Mouse (Mus musculus): Measurements from ENCODE around the gene Ms4a3.

GRCm38 (mm10) chr19:11646166-11646565, 5.5 kb upstream of the Ms4a3 start:
- TF ChIP-seq MXI1 (IDR thresholded peaks at IDR 0.05; ENCODE audit: low read depth, low read length) (no peak), CTCF (conservative IDR thresholded peaks at IDR 0.05 in 1 of 2, IDR thresholded peaks at IDR 0.05 in 1 of 2; ENCODE audit: low read depth in 2 of 2, low read length in 2 of 2) (no peak), POLR2A (IDR thresholded peaks at IDR 0.05; ENCODE audit: low read depth, low read length) (no peak), CHD1 (IDR thresholded peaks at IDR 0.05; ENCODE audit: low read depth, low read length) (no peak), TBP (conservative IDR thresholded peaks at IDR 0.05; ENCODE audit: low read depth, low read length) (no peak), MAX (IDR thresholded peaks at IDR 0.05; ENCODE audit: low read length) (no peak), USF1 (IDR thresholded peaks at IDR 0.05; ENCODE audit: low read depth, low read length) (no peak), MYC (IDR thresholded peaks at IDR 0.05; ENCODE audit: low read depth, low read length) (no peak), NRF1 (IDR thresholded peaks at IDR 0.05; ENCODE audit: low read depth, low read length) (no peak), MEF2A (IDR thresholded peaks at IDR 0.05; ENCODE audit: borderline replicate concordance, low read depth, low read length) (no peak), POLR2AphosphoS2 (IDR thresholded peaks at IDR 0.05; ENCODE audit: low read depth, low read length) (no peak), USF2 (conservative IDR thresholded peaks at IDR 0.05; ENCODE audit: low read depth, low read length) (no peak), ZMIZ1 (IDR thresholded peaks at IDR 0.05; ENCODE audit: low read depth, low read length) (no peak), SIN3A (IDR thresholded peaks at IDR 0.05; ENCODE audit: low read length) (no peak)
